Mouse (Mus musculus): ENCODE measurements at regions not wholly inside any gene's neighbourhood (a gene's known extent, or its start where the extent isn't known, plus 50 kb on each side); places are given as distances from the start of the nearest gene placed in this dataset.

DNA sequence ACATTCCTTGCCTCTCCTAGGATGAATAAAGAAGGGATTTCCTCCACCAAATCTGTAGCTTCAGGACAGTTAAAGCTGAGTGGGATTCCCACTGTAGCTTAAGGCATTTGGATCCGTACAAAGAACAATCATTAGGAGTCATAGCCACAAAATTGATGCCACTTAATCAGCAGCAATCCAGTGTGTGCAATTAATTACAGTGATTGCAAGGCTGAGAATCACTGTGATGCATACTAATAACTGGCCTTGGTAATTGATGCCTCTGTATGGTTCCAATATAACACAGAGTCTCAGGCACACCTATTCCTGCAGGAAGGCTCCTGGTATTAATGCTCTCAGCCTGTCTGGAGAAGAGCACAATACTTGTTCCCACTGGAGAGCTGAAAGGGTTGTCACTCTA is 157.1 kb upstream of the Syndig1 start:
- TF ChIP-seq CTCF (IDR thresholded peaks at IDR 0.05; ENCODE audit: borderline replicate concordance, extremely low read depth, insufficient read depth, insufficient read length) (no peak), POLR2A (IDR thresholded peaks at IDR 0.05; ENCODE audit: borderline replicate concordance, extremely low read depth, insufficient read depth, insufficient read length, poor library complexity, severe bottlenecking) (no peak)
